Mouse (Mus musculus): ENCODE data around the gene Tmeff1.

- TF ChIP-seq HCFC1 (IDR thresholded peaks at IDR 0.05; ENCODE audit: borderline replicate concordance, insufficient read depth, low read length): no peak
- no peak for TF ChIP-seq ZNF384 (IDR thresholded peaks at IDR 0.05; ENCODE audit: low read depth, low read length)
These were observed 40.9 kb downstream of the Tmeff1 start for GRCm38 (mm10) chr4:48625836-48626235.
